20 mouse cellular contexts compared by ENCODE assay signal in the genomic region with DNA sequence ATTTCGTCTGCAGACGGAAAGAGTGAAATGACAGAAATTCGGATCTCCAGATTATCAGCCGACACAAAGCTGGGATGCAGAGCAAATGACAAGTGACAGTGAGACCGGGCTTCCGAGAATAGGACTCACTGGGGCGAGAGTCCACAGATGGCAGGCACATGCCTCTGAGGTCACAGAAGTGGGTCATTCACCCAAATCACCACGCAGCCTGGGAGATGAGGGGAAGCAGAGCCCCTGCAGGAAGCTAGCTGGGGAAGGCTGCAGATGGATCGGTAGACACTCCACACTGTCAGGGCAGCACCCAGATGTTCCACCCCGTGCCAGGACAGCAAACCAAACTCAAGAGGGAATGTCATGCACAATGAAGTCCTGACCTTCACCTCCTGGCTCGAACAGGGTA. TPM values are rescaled to one million over a fixed set of nuclear protein-coding genes. Genes with fewer than 3 reads are reported as not detected.
DNase-seq lines count a peak whose midpoint lies in the region; ATAC-seq lines count a peak whose summit lies in the region.
"Had no signal": no experiment of that assay in that cellular context is flagged by ENCODE, and none has a peak within 500 bp of the region (broad histone marks: within the 10 kb centered on the region; RNA-seq: fewer than 3 reads in every experiment).

No protein-coding gene starts in this region.

- H3K4me2 ChIP-seq in hindbrain, embryonic 14.5 days (replicated peaks) = no peak overlapping the region
- 0 out of 2 replicates have a peak overlapping the region, but pooled peaks have one; percentile 2 for H3K4me2 ChIP-seq in heart, embryonic 13.5 days
- no peak overlapping the region for H3K4me2 ChIP-seq in neural tube, embryonic 15.5 days
- H3K4me2 ChIP-seq: forebrain, embryonic 13.5 days; hindbrain, embryonic 13.5 days; liver, embryonic 13.5 days; lung, embryonic 15.5 days had no signal

- 0 out of 2 replicates have a peak overlapping the region, but pooled peaks have one; percentile 29 for H3K27ac ChIP-seq in hindbrain, embryonic 10.5 days
- H3K27ac ChIP-seq in hindbrain, embryonic 14.5 days = no peak overlapping the region
- peak overlapping the region; percentile 53 for H3K27ac ChIP-seq in heart, embryonic 13.5 days (replicated peaks)
- H3K27ac ChIP-seq in neural tube, embryonic 15.5 days (replicated peaks) = no peak overlapping the region
- H3K27ac ChIP-seq: forebrain, embryonic 13.5 days; hindbrain, embryonic 13.5 days; kidney, postnatal 0 days; layer of hippocampus, adult 2 months; liver, embryonic 13.5 days; lung, embryonic 15.5 days; stomach, postnatal 0 days had no signal

- 77% methylated on average over 11 of the region's 11 CpGs for WGBS in hindbrain, embryonic 10.5 days
- WGBS in hindbrain, embryonic 14.5 days = 73% methylated on average over 11 of the region's 11 CpGs
- 37% methylated on average over 11 of the region's 11 CpGs for WGBS in heart, embryonic 13.5 days
- 81% methylated on average over 11 of the region's 11 CpGs for WGBS in neural tube, embryonic 15.5 days

- peaks cover 13% of the 10 kb centered on the region for H3K4me1 ChIP-seq in hindbrain, embryonic 10.5 days (replicated peaks)
- no peaks in the 10 kb centered on the region; the same call in 1 of the 2 replicates for H3K4me1 ChIP-seq in hindbrain, embryonic 14.5 days (replicated peaks; ENCODE audit: control insufficient read depth, insufficient read depth, low read length)
- H3K4me1 ChIP-seq in heart, embryonic 13.5 days = peaks cover 45% of the 10 kb centered on the region
- H3K4me1 ChIP-seq in neural tube, embryonic 15.5 days = peaks cover 10% of the 10 kb centered on the region
- H3K4me1 ChIP-seq: forebrain, embryonic 13.5 days; liver, embryonic 13.5 days; lung, embryonic 15.5 days had no signal

- no peaks in the 10 kb centered on the region for H3K9me3 ChIP-seq in hindbrain, embryonic 10.5 days
- H3K9me3 ChIP-seq in hindbrain, embryonic 14.5 days (ENCODE audit: control insufficient read depth, low read length) = no peaks in the 10 kb centered on the region
- H3K9me3 ChIP-seq in heart, embryonic 13.5 days = peaks cover 4% of the 10 kb centered on the region; the same call in 1 of the 2 replicates
- H3K9me3 ChIP-seq in neural tube, embryonic 15.5 days (replicated peaks) = no peaks in the 10 kb centered on the region
- H3K9me3 ChIP-seq: forebrain, embryonic 13.5 days; hindbrain, embryonic 13.5 days; liver, embryonic 13.5 days; lung, embryonic 15.5 days had no signal

- H3K4me3 ChIP-seq in hindbrain, embryonic 10.5 days = no peak overlapping the region
- no peak overlapping the region for H3K4me3 ChIP-seq in hindbrain, embryonic 14.5 days (replicated peaks; ENCODE audit: low read length)
- H3K4me3 ChIP-seq in heart, embryonic 13.5 days = no peak overlapping the region
- no peak overlapping the region for H3K4me3 ChIP-seq in neural tube, embryonic 15.5 days (replicated peaks)
- H3K4me3 ChIP-seq: forebrain, embryonic 13.5 days; hindbrain, embryonic 13.5 days; layer of hippocampus, adult 2 months; liver, embryonic 13.5 days; lung, embryonic 15.5 days had no signal

- no peaks in the 10 kb centered on the region for H3K36me3 ChIP-seq in hindbrain, embryonic 10.5 days
- H3K36me3 ChIP-seq in hindbrain, embryonic 14.5 days (replicated peaks; ENCODE audit: control insufficient read depth, insufficient read depth) = no peaks in the 10 kb centered on the region
- H3K36me3 ChIP-seq in heart, embryonic 13.5 days = no peaks in the 10 kb centered on the region
- H3K36me3 ChIP-seq in neural tube, embryonic 15.5 days = no peaks in the 10 kb centered on the region
- H3K36me3 ChIP-seq: hindbrain, embryonic 13.5 days; liver, embryonic 13.5 days; lung, embryonic 15.5 days had no signal

- ATAC-seq in hindbrain, embryonic 14.5 days (ENCODE audit: low FRiP score) = no peak
- ATAC-seq in heart, embryonic 13.5 days (ENCODE audit: extremely low read depth, insufficient number of reproducible peaks, low FRiP score, low TSS enrichment) = no peak
- no peak for ATAC-seq in neural tube, embryonic 15.5 days (ENCODE audit: low FRiP score)
- ATAC-seq: forebrain, embryonic 13.5 days; intestine, embryonic 16.5 days; midbrain, embryonic 16.5 days had no signal

- DNase-seq in cerebellum, adult 11 months = peak; percentile 27
- no peak for DNase-seq in cerebellum, postnatal 4 days (ENCODE audit: low spot score in 2 of 2)
- DNase-seq in hindbrain, embryonic 10.5 days (ENCODE audit: low spot score) = no peak
- no peak for DNase-seq in hindbrain, embryonic 14.5 days (ENCODE audit: low spot score)
- DNase-seq in retina, postnatal 1 day = peak; percentile 87
- DNase-seq in layer of hippocampus, adult 9-11 months = no peak
- DNase-seq: embryo, embryonic 11 days; gastrocnemius, postnatal 25 days; liver, embryonic 13.5 days; right cerebral cortex, postnatal 25 days had no signal

- H3K27me3 ChIP-seq in hindbrain, embryonic 10.5 days (ENCODE audit: insufficient read depth, poor library complexity, severe bottlenecking) = no peaks in the 10 kb centered on the region
- H3K27me3 ChIP-seq in hindbrain, embryonic 14.5 days (ENCODE audit: control insufficient read depth, insufficient read depth, low read length) = no peaks in the 10 kb centered on the region
- no peaks in the 10 kb centered on the region for H3K27me3 ChIP-seq in heart, embryonic 13.5 days (replicated peaks)
- H3K27me3 ChIP-seq in neural tube, embryonic 15.5 days (replicated peaks) = no peaks in the 10 kb centered on the region
- H3K27me3 ChIP-seq: forebrain, embryonic 13.5 days; hindbrain, embryonic 13.5 days; liver, embryonic 13.5 days; lung, embryonic 15.5 days had no signal

- no peak overlapping the region for H3K9ac ChIP-seq in hindbrain, embryonic 14.5 days
- no peak overlapping the region; the same call in 1 of the 2 replicates for H3K9ac ChIP-seq in heart, embryonic 13.5 days
- no peak overlapping the region for H3K9ac ChIP-seq in neural tube, embryonic 15.5 days (replicated peaks)
- H3K9ac ChIP-seq: forebrain, embryonic 13.5 days; hindbrain, embryonic 13.5 days; liver, embryonic 13.5 days; lung, embryonic 15.5 days had no signal

RNA-seq across cellular contexts. Expression of gene Gatb, which starts 59.2 kb away (rescaled TPM):
- polyA plus RNA-seq in hindbrain, embryonic 10.5 days (2016; fragmentation: Nextera tagmentation; extraction: Ambion mirVana) = 23.2 and 26.3 TPM in 2 replicates
- polyA plus RNA-seq in hindbrain, embryonic 14.5 days (2014; fragmentation: Nextera tagmentation; extraction: Ambion mirVana) = 20.2 and 21.6 TPM in 2 replicates
- polyA plus RNA-seq in heart, embryonic 13.5 days (2015; fragmentation: Nextera tagmentation; extraction: Ambion mirVana) = 35.0 and 35.1 TPM in 2 replicates
- 20.9 TPM in 2 replicates for polyA plus RNA-seq in neural tube, embryonic 15.5 days (2015; fragmentation: Nextera tagmentation; extraction: Ambion mirVana)

Comparison
In these comparisons a context has a peak if more than half of its experiments do, and no peak if none do; other contexts are left out.
1. DNase-seq: peak in cerebellum, adult 11 months (single experiment) and retina, postnatal 1 day (single experiment); none in cerebellum, postnatal 4 days (0 of 2), hindbrain, embryonic 10.5 days (single experiment), hindbrain, embryonic 14.5 days (single experiment) and layer of hippocampus, adult 9-11 months (single experiment).
2. H3K27ac ChIP-seq: peak in hindbrain, embryonic 10.5 days (single experiment) and heart, embryonic 13.5 days (single experiment); none in hindbrain, embryonic 14.5 days (single experiment) and neural tube, embryonic 15.5 days (single experiment).